Mouse (Mus musculus) bone marrow macrophage, adult 2 months (primary cell): ENCODE data around the gene Fignl2.

Source experiments
- CTCF ChIP-seq: IDR thresholded peaks from 2 replicates; pipeline ENCODE4 v1.5.1; 2012; ENCODE audit warnings: low read depth, mild to moderate bottlenecking, low read length, moderate library complexity
- POLR2A ChIP-seq: IDR thresholded peaks from 2 replicates; pipeline ENCODE4 v1.6.1; 2012; ENCODE audit warnings: mild to moderate bottlenecking, low read depth, low read length, borderline replicate concordance

DNA sequence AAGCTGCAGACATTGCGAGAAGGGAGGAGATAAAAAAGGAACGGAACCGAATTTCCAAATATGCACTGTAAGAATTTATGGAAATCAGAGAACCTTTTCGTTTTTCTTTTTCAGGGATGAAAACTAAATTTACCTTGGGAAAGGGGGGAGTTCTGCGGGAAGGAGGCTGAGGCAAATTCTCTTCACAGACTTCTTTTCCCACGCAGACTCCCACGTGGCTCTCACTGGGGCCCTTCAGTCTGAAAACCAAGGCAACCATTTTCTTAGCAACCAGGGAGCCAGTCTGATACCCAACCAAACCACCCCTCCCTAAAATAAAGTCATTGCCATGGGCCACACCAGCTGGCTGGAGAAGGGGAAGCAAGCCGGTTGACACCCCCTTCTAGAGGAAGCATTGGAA lies 72.7 kb downstream of the Fignl2 start:
- TF ChIP-seq CTCF (no peak), POLR2A (no peak)
